Mouse (Mus musculus): ENCODE measurements at regions not wholly inside any gene's neighbourhood (a gene's known extent, or its start where the extent isn't known, plus 50 kb on each side); places are given as distances from the start of the nearest gene placed in this dataset.

DNA sequence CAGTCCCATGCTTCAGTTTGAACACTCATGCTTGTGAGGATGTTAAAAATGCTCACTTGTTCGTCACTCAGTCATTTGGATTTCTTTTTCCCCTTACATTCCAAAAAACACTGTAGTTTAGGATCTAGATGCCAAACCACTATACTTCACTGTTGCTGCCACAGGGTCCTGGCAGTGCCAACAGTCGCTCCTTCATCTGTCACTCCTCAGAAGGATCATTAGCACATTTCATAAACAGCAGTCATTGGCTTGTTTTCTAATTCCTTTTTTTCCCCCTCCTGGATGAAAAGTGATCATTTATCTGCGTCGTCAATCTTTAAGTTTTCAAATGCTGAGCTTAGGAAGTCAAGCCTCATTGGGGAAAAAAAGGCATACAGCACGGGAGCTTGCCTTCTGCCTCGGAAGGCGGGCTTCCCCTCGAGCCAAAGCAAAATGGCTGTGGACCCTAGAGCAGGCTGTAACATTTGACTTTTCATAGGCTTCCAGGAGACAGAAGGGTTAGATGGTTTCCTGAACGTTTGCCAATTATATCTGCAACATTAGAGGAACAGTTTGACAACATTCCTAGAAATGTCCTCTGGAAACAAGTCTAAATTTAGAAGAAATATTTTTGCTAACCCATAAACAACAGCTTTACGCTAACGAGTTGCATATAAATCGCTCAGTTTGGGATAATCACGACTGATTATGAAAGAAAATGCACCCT, 95.6 kb upstream of the Fat1 start:
- 70% methylated on average over 13 of the region's 13 CpGs for WGBS
- no peak overlapping the region for H3K9ac ChIP-seq (ENCODE audit: low read depth, low read length)
- no peaks in the 10 kb centered on the region for H3K4me1 ChIP-seq (replicated peaks; ENCODE audit: control insufficient read depth, insufficient read depth, low read length)
- DNase-seq (ENCODE audit: low spot score) (no peak), ATAC-seq (ENCODE audit: low FRiP score) (no peak)
- no peaks in the 10 kb centered on the region for H3K36me3 ChIP-seq (ENCODE audit: control insufficient read depth, insufficient read depth, low read length)
- H3K27me3 ChIP-seq (ENCODE audit: control insufficient read depth, insufficient read depth, low read length): no peaks in the 10 kb centered on the region
- no peak overlapping the region for H3K4me3 ChIP-seq (ENCODE audit: low read depth, low read length)
- no peak overlapping the region for H3K4me2 ChIP-seq (replicated peaks; ENCODE audit: low read depth, low read length)
- H3K9me3 ChIP-seq (ENCODE audit: control insufficient read depth, low read length): no peaks in the 10 kb centered on the region
- H3K27ac ChIP-seq (ENCODE audit: low read depth, low read length): no peak overlapping the region

DNA sequence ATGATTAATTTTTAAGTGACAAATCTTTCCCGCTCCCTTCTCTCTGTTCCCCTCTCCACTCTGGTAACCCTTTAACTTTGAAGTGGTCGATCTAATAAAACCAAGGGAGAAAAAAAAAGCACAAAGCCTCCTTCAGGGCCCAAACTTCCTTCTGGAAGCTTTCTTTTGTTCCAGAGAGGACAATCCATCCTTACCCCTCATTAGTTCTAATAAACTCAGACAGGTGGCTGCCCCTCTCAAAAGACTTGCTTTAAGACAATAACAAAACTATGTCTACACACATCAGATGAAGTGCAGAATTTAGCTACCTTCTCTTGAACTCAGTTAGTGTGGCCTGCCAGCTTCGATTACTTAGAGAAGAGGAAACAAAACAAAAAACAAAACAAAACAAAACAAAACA, 94.6 kb upstream of the Fat1 start:
- Histone ChIP-seq H3K9ac (ENCODE audit: low read depth, low read length) (no peak overlapping the region), H3K36me3 (ENCODE audit: control insufficient read depth, insufficient read depth, low read length) (no peaks in the 10 kb centered on the region), H3K4me3 (ENCODE audit: low read depth, low read length) (no peak overlapping the region), H3K27me3 (ENCODE audit: control insufficient read depth, insufficient read depth, low read length) (no peaks in the 10 kb centered on the region), H3K9me3 (ENCODE audit: control insufficient read depth, low read length) (no peaks in the 10 kb centered on the region), H3K4me2 (replicated peaks; ENCODE audit: low read depth, low read length) (no peak overlapping the region), H3K27ac (ENCODE audit: low read depth, low read length) (no peak overlapping the region), H3K4me1 (replicated peaks; ENCODE audit: control insufficient read depth, insufficient read depth, low read length) (no peaks in the 10 kb centered on the region)
- ATAC-seq (ENCODE audit: low FRiP score) (no peak), DNase-seq (ENCODE audit: low spot score) (no peak)
- 45% methylated on average over 3 of the region's 3 CpGs for WGBS

DNA sequence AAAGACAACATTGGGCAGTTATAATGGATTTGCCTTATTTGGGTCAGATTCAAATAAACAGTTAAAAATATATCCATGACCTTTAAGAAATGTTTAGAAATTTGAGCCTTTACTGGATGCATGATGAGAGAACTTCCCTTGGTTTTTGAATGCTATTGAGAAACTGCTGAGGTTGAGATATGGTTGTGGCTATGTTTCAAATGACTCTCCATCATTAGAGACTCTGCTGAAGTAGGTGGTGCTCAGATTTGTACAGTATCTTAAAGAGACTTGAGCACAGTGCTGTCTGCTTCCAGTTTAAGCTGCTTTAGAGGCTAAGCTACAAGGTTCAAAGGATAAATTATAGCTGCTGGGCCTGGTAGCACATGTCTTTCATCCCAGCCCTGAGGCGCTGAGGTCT, 90.9 kb upstream of the Fat1 start:
- no peak for ATAC-seq (ENCODE audit: low FRiP score)
- Histone ChIP-seq H3K9ac (ENCODE audit: low read depth, low read length) (no peak overlapping the region), H3K27me3 (ENCODE audit: control insufficient read depth, insufficient read depth, low read length) (no peaks in the 10 kb centered on the region), H3K9me3 (ENCODE audit: control insufficient read depth, low read length) (no peaks in the 10 kb centered on the region), H3K27ac (ENCODE audit: low read depth, low read length) (no peak overlapping the region), H3K4me2 (replicated peaks; ENCODE audit: low read depth, low read length) (no peak overlapping the region), H3K4me3 (ENCODE audit: low read depth, low read length) (no peak overlapping the region), H3K4me1 (replicated peaks; ENCODE audit: control insufficient read depth, insufficient read depth, low read length) (no peaks in the 10 kb centered on the region), H3K36me3 (ENCODE audit: control insufficient read depth, insufficient read depth, low read length) (no peaks in the 10 kb centered on the region)
- 90% methylated on average over 1 of the region's 1 CpGs for WGBS
- DNase-seq (ENCODE audit: low spot score): no peak

DNA sequence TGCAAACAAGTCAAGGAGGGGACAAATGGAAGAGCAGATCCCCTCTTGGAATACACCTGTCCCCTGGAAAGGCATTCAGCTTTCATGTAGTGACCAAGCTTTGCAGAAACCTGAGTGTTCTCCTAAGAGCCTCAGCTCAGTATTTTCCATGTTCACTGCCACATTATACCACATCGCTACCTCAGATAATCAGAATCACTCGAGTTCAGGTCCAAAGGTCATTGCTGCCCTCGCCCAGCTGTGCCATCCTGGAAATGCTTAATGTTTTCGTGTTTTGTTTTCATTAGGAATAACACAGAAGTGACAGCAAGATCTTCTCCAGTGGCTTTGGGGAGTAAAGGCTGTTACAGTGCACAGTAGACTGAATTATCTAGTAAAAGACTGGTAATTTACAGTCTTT, 83.0 kb upstream of the Fat1 start:
- no peaks in the 10 kb centered on the region for H3K4me1 ChIP-seq (replicated peaks; ENCODE audit: control insufficient read depth, insufficient read depth, low read length)
- ATAC-seq (ENCODE audit: low FRiP score) (no peak), DNase-seq (ENCODE audit: low spot score) (no peak)
- no peak overlapping the region for H3K9ac ChIP-seq (ENCODE audit: low read depth, low read length)
- 80% methylated on average over 4 of the region's 4 CpGs for WGBS
- H3K4me2 ChIP-seq (replicated peaks; ENCODE audit: low read depth, low read length): no peak overlapping the region
- no peaks in the 10 kb centered on the region for H3K27me3 ChIP-seq (ENCODE audit: control insufficient read depth, insufficient read depth, low read length)
- H3K4me3 ChIP-seq (ENCODE audit: low read depth, low read length): no peak overlapping the region
- H3K27ac ChIP-seq (ENCODE audit: low read depth, low read length): no peak overlapping the region
- H3K9me3 ChIP-seq (ENCODE audit: control insufficient read depth, low read length): no peaks in the 10 kb centered on the region
- H3K36me3 ChIP-seq (ENCODE audit: control insufficient read depth, insufficient read depth, low read length): no peaks in the 10 kb centered on the region

DNA sequence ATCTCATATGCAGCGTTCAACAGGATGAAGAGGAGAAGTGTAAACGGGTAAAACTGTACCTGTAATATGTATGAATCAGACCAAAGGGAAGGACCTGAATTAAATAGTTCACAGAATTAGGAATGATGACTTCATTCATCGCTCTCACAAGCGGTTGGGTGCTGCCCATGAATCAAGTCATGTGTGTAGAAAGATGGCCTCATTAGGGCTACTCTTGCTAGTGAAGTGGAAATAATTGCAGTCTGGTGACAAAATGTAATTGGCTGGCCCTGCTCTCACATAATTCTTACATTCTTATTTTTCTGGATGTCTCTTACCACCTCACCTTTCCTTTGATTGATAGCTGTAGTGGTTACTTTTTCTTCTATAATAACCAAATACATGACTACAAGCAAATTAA, 80.1 kb upstream of the Fat1 start:
- 96% methylated on average over 4 of the region's 4 CpGs for WGBS
- Histone ChIP-seq H3K27me3 (ENCODE audit: control insufficient read depth, insufficient read depth, low read length) (no peaks in the 10 kb centered on the region), H3K4me2 (replicated peaks; ENCODE audit: low read depth, low read length) (no peak overlapping the region), H3K4me1 (replicated peaks; ENCODE audit: control insufficient read depth, insufficient read depth, low read length) (no peaks in the 10 kb centered on the region), H3K9ac (ENCODE audit: low read depth, low read length) (no peak overlapping the region), H3K4me3 (ENCODE audit: low read depth, low read length) (no peak overlapping the region), H3K9me3 (ENCODE audit: control insufficient read depth, low read length) (no peaks in the 10 kb centered on the region), H3K36me3 (ENCODE audit: control insufficient read depth, insufficient read depth, low read length) (no peaks in the 10 kb centered on the region), H3K27ac (ENCODE audit: low read depth, low read length) (no peak overlapping the region)
- DNase-seq (ENCODE audit: low spot score) (no peak), ATAC-seq (ENCODE audit: low FRiP score) (no peak)

DNA sequence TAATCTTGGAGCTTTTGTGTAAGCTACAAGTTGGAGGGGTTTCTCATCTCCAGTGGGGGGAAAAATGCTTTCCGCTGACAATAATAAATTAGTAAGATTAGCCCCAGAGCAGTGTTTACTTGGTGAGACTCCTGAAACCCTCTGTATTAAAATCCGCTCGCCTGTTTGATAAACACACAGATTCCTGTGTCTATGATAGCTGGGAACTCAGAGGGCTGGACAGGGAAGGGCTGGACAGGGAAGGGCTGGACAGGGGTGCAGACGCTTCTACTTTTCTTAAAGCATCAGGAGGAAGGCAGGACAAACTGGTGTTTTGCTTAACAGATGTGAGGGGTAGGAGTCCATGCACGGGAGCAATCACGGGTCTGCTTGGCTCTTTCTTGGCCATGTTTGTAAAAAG, 68.0 kb upstream of the Fat1 start:
- no peak overlapping the region for H3K9ac ChIP-seq (ENCODE audit: low read depth, low read length)
- no peak for ATAC-seq (ENCODE audit: low FRiP score)
- H3K27ac ChIP-seq (ENCODE audit: low read depth, low read length): no peak overlapping the region
- no peaks in the 10 kb centered on the region for H3K36me3 ChIP-seq (ENCODE audit: control insufficient read depth, insufficient read depth, low read length)
- no peaks in the 10 kb centered on the region for H3K9me3 ChIP-seq (ENCODE audit: control insufficient read depth, low read length)
- H3K4me2 ChIP-seq (replicated peaks; ENCODE audit: low read depth, low read length): no peak overlapping the region
- H3K4me1 ChIP-seq (replicated peaks; ENCODE audit: control insufficient read depth, insufficient read depth, low read length): no peaks in the 10 kb centered on the region
- no peak overlapping the region for H3K4me3 ChIP-seq (ENCODE audit: low read depth, low read length)
- DNase-seq (ENCODE audit: low spot score): no peak
- H3K27me3 ChIP-seq (ENCODE audit: control insufficient read depth, insufficient read depth, low read length): no peaks in the 10 kb centered on the region
- WGBS: 81% methylated on average over 6 of the region's 6 CpGs

DNA sequence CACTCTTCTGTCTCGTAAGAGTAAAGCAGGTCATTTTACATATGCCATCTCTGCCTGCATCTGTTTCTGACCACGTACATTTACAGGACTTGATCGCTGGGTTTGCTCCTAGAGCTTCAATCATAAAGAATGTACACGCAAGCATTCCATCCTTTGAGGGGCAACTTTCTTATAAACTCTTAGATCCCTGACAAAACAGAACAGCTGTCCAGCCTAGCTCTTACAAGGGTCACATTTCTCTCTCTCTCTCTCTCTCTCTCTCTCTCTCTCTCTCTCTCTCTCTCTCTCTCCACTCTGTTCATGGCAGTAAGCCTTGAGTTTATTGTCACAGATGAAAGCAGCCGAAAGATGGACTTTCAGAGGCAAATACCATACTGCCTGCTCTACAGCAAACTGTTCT, 67.6 kb upstream of the Fat1 start:
- H3K4me1 ChIP-seq (replicated peaks; ENCODE audit: control insufficient read depth, insufficient read depth, low read length): no peaks in the 10 kb centered on the region
- H3K27ac ChIP-seq (ENCODE audit: low read depth, low read length): no peak overlapping the region
- no peak overlapping the region for H3K4me3 ChIP-seq (ENCODE audit: low read depth, low read length)
- no peak for DNase-seq (ENCODE audit: low spot score)
- no peaks in the 10 kb centered on the region for H3K27me3 ChIP-seq (ENCODE audit: control insufficient read depth, insufficient read depth, low read length)
- H3K9me3 ChIP-seq (ENCODE audit: control insufficient read depth, low read length): no peaks in the 10 kb centered on the region
- H3K9ac ChIP-seq (ENCODE audit: low read depth, low read length): no peak overlapping the region
- H3K36me3 ChIP-seq (ENCODE audit: control insufficient read depth, insufficient read depth, low read length): no peaks in the 10 kb centered on the region
- 78% methylated on average over 5 of the region's 5 CpGs for WGBS
- ATAC-seq (ENCODE audit: low FRiP score): no peak
- no peak overlapping the region for H3K4me2 ChIP-seq (replicated peaks; ENCODE audit: low read depth, low read length)

DNA sequence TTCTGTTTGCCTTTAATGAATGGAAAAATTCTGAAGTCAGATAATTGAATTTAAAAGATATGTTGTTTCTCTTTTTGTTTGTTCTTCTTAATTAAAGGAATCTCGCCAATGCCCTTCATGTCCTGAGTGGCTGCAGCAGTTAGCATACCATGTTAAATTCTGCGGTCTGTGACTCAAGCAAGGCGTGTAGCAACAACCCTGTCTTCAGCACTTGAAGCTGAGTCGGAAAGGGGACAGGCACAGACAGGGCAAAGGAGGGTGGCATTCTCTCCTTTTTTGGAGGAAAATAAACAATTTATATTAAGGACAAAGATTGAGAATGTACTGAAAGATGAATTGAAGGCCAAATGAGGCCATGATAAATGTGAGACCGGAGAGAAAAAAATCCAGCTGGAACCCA, 58.2 kb upstream of the Fat1 start:
- no peaks in the 10 kb centered on the region for H3K4me1 ChIP-seq (replicated peaks; ENCODE audit: control insufficient read depth, insufficient read depth, low read length)
- no peak overlapping the region for H3K27ac ChIP-seq (ENCODE audit: low read depth, low read length)
- H3K27me3 ChIP-seq (ENCODE audit: control insufficient read depth, insufficient read depth, low read length): no peaks in the 10 kb centered on the region
- H3K36me3 ChIP-seq (ENCODE audit: control insufficient read depth, insufficient read depth, low read length): no peaks in the 10 kb centered on the region
- DNase-seq (ENCODE audit: low spot score): no peak
- no peak overlapping the region for H3K4me2 ChIP-seq (replicated peaks; ENCODE audit: low read depth, low read length)
- H3K9ac ChIP-seq (ENCODE audit: low read depth, low read length): no peak overlapping the region
- H3K9me3 ChIP-seq (ENCODE audit: control insufficient read depth, low read length): no peaks in the 10 kb centered on the region
- WGBS: 71% methylated on average over 5 of the region's 5 CpGs
- H3K4me3 ChIP-seq (ENCODE audit: low read depth, low read length): no peak overlapping the region
- ATAC-seq (ENCODE audit: low FRiP score): no peak

DNA sequence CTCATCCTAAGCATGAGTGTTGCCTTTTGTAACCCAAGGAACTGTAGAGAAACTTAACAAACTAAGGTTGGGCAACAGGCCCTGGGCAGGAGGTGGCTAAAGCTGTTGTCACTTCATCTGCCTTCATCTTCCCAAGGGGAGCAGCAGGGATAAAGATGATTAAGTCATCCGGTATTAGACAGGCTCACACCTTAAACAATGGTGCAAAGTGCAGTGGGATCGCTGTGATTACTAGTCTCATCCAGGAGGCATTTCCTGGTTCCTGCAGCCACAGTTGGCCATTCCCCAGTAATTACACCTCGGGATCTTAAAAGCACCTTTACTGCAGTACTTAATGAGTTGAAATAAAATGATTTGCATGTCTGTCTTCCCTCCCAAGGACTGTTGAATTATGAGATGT, 57.0 kb upstream of the Fat1 start:
- Histone ChIP-seq H3K9me3 (ENCODE audit: control insufficient read depth, low read length) (no peaks in the 10 kb centered on the region), H3K27me3 (ENCODE audit: control insufficient read depth, insufficient read depth, low read length) (no peaks in the 10 kb centered on the region), H3K36me3 (ENCODE audit: control insufficient read depth, insufficient read depth, low read length) (no peaks in the 10 kb centered on the region), H3K27ac (ENCODE audit: low read depth, low read length) (no peak overlapping the region), H3K4me3 (ENCODE audit: low read depth, low read length) (no peak overlapping the region), H3K4me2 (replicated peaks; ENCODE audit: low read depth, low read length) (no peak overlapping the region), H3K9ac (ENCODE audit: low read depth, low read length) (no peak overlapping the region), H3K4me1 (replicated peaks; ENCODE audit: control insufficient read depth, insufficient read depth, low read length) (no peaks in the 10 kb centered on the region)
- DNase-seq (ENCODE audit: low spot score) (no peak), ATAC-seq (ENCODE audit: low FRiP score) (no peak)
- WGBS: 65% methylated on average over 3 of the region's 3 CpGs
